Mouse (Mus musculus) embryonic fibroblast, embryonic 13.5 days (primary cell): Measurements from ENCODE around the gene Styk1.

Experiments
- CTCF ChIP-seq: IDR thresholded peaks from 2 replicates; pipeline ENCODE4 v1.5.1; 2011; ENCODE audit warnings: mild to moderate bottlenecking, control low read depth, low read length, moderate library complexity, borderline replicate concordance; ENCODE audit not compliant: insufficient read depth
- POLR2A ChIP-seq: IDR thresholded peaks from 2 replicates; pipeline ENCODE4 v1.6.1; 2011; ENCODE audit warnings: low read depth, mild to moderate bottlenecking, control low read depth, low read length, moderate library complexity

- TF ChIP-seq CTCF: no peak
- no peak for TF ChIP-seq POLR2A
These were observed 25.5 kb upstream of the Styk1 start for GRCm38 (mm10) chr6:131378858-131379428.
